Mouse (Mus musculus) heart, embryonic 12.5 days (tissue): ENCODE data around the gene Rad54l. TPM values are rescaled to one million over a fixed set of nuclear protein-coding genes. Genes with fewer than 3 reads are reported as not detected.

Experiments
- ATAC-seq: fragments of 200-750 bp; cut with Nextera tagmentation; 2 replicates; pipeline ENCODE4 v1.8.0; 2017; ENCODE audit warnings: moderate TSS enrichment, moderate library complexity; ENCODE audit not compliant: insufficient number of reproducible peaks, low FRiP score
- H3K27ac ChIP-seq: fragments of 300-500 bp; sonication (generic); 2 replicates; pipeline ENCODE4 v1.5.1; 2016; ENCODE audit warnings: mild to moderate bottlenecking, moderate library complexity; ENCODE audit not compliant: poor library complexity, severe bottlenecking
- H3K27me3 ChIP-seq: fragments of 300-500 bp; sonication (generic); replicated peaks from 2 replicates; pipeline ENCODE4 v1.6.1; 2016; ENCODE audit warnings: mild to moderate bottlenecking, moderate library complexity
- H3K36me3 ChIP-seq: fragments of 300-500 bp; sonication (generic); 2 replicates; pipeline ENCODE4 v1.6.1; 2016; ENCODE audit warnings: mild to moderate bottlenecking, moderate library complexity
- H3K4me1 ChIP-seq: fragments of 300-500 bp; sonication (generic); replicated peaks from 2 replicates; pipeline ENCODE4 v1.6.1; 2016; ENCODE audit warnings: mild to moderate bottlenecking
- H3K4me2 ChIP-seq: fragments of 300-500 bp; sonication (generic); 2 replicates; pipeline ENCODE4 v1.6.1; 2016; ENCODE audit warnings: mild to moderate bottlenecking, moderate library complexity
- H3K4me3 ChIP-seq: fragments of 300-500 bp; sonication (generic); 2 replicates; pipeline ENCODE4 v1.5.1; 2016; ENCODE audit warnings: mild to moderate bottlenecking
- H3K9ac ChIP-seq: fragments of 300-500 bp; sonication (generic); 2 replicates; pipeline ENCODE4 v1.6.1; 2016; ENCODE audit warnings: mild to moderate bottlenecking, moderate library complexity
- H3K9me3 ChIP-seq: fragments of 300-500 bp; sonication (generic); replicated peaks from 2 replicates; pipeline ENCODE4 v1.6.1; 2016; ENCODE audit warnings: mild to moderate bottlenecking, moderate library complexity
- WGBS: fragments of 180-500 bp; shearing (Covaris S2); methylation state at CpG from one replicate; pipeline ENCODE4 v1.1.7; 2016; 5-methylcytosine and 5-hydroxymethylcytosine counted together
- polyA plus RNA-seq: library from polyadenylated mRNA; unstranded; fragments of >200 nt; fragmentation: Nextera tagmentation; extraction: Ambion mirVana; gene quantifications from 2 replicates; pipeline ENCODE4 v1.2.1, GENCODE M21; 2016

The Rad54l gene
- polyA plus RNA-seq, result 25.1 and 25.9 TPM in 2 replicates

GRCm38 (mm10) chr4:116123602-116124519 lies at the start of gene Rad54l, which contains the start of gene Pomgnt1:
TSS of gene Rad54l (minus strand) at chr4:116123690.
TSS of gene Pomgnt1 (plus strand) at chr4:116123840.
- peaks cover 14% of the 10 kb centered on the region for H3K4me1 ChIP-seq
- H3K9ac ChIP-seq, result peak within 1 kb of the TSS; percentile 77
- peak within 1 kb of the TSS; percentile 84 for H3K4me2 ChIP-seq
- H3K36me3 ChIP-seq, result peaks cover 15% of the 10 kb centered on the region
- no peaks in the 10 kb centered on the region for H3K27me3 ChIP-seq
- peak within 1 kb of the TSS; percentile 65 for H3K27ac ChIP-seq
- H3K9me3 ChIP-seq, result no peaks in the 10 kb centered on the region
- peak within 1 kb of the TSS; percentile 68 for H3K4me3 ChIP-seq
- peak; percentile 93 for ATAC-seq
- 6% methylated on average over 24 of the region's 24 CpGs for WGBS

DNA sequence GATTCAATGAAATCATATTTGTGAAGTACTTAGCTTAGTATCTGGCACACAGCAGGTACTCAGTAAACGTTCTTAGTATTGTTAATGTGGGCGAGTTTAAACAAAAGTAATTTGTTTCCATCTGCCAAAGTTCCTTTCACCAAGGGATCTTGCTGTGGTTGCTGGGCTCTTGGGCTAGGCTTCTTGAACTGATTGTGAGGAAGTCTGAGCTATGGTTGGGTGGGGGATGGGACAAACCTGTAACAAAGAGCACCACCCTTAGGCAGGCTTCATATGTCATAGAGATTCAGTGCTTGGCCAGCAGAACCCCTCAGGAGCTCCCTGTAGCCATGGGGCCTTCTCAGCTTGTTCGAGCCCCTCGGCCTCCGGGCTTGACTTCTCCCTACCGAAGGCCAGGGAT lies 49.6 kb upstream of the Rad54l start, which contains the start of the genes 1700042G07Rik and Gm49337:
TSS of gene 1700042G07Rik (plus strand) at position 301 of the 400 bp plus-strand sequence.
TSS of gene Gm49337 (plus strand) at position 313 of the 400 bp plus-strand sequence.
- WGBS, result 90% methylated on average over 6 of the region's 6 CpGs
- Histone ChIP-seq H3K9ac (peak within 1 kb of the TSS; percentile 55; the same call in 1 of the 2 replicates), H3K27ac (peak within 1 kb of the TSS; percentile 90), H3K27me3 (no peaks in the 10 kb centered on the region), H3K9me3 (no peaks in the 10 kb centered on the region), H3K4me2 (no peak within 1 kb of the TSS), H3K4me1 (peaks cover 43% of the 10 kb centered on the region), H3K4me3 (no peak within 1 kb of the TSS), H3K36me3 (no peaks in the 10 kb centered on the region)
- ATAC-seq, result no peak

DNA sequence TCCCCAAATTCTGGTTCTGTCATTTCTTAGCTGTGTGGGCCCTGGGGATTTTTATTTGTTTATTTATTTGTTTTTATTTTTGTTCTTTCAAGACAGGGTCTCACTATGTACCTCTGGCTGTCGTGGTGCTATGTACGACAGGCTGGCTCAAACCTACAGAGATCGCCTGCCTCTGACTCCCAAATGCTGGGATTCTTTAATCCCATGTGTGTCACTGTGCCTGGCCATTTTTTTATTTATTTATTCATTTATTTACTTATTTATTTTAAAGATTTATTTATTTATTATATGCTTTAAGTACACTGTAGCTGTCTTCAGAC lies 45.8 kb upstream of the Rad54l start:
- H3K4me1 ChIP-seq, result peaks cover 16% of the 10 kb centered on the region
- H3K27me3 ChIP-seq, result no peaks in the 10 kb centered on the region
- H3K36me3 ChIP-seq, result no peaks in the 10 kb centered on the region
- no peak overlapping the region for H3K4me3 ChIP-seq
- H3K4me2 ChIP-seq, result no peak overlapping the region
- no peaks in the 10 kb centered on the region for H3K9me3 ChIP-seq
- H3K9ac ChIP-seq, result no peak overlapping the region
- no peak overlapping the region for H3K27ac ChIP-seq
- no peak for ATAC-seq
- 61% methylated on average over 3 of the region's 3 CpGs for WGBS

GRCm38 (mm10) chr4:116168617-116169352 lies 45.3 kb upstream of the Rad54l start:
- Histone ChIP-seq H3K27ac (no peak overlapping the region), H3K4me3 (no peak overlapping the region), H3K27me3 (no peaks in the 10 kb centered on the region), H3K4me1 (peaks cover 10% of the 10 kb centered on the region), H3K9me3 (no peaks in the 10 kb centered on the region), H3K4me2 (no peak overlapping the region; the same call in 1 of the 2 replicates), H3K36me3 (no peaks in the 10 kb centered on the region), H3K9ac (no peak overlapping the region)
- 73% methylated on average over 7 of the region's 8 CpGs for WGBS
- no peak for ATAC-seq

GRCm38 (mm10) chr4:116167404-116167803 lies 43.9 kb upstream of the Rad54l start, which contains the start of gene Tspan1:
TSS of gene Tspan1 (minus strand) at chr4:116167601.
- H3K9me3 ChIP-seq, result no peaks in the 10 kb centered on the region
- ATAC-seq, result no peak

GRCm38 (mm10) chr4:116165708-116166407 lies 42.4 kb upstream of the Rad54l start:
- no peak overlapping the region for H3K4me3 ChIP-seq
- H3K4me2 ChIP-seq, result no peak overlapping the region
- WGBS, result 70% methylated on average over 8 of the region's 8 CpGs
- H3K27ac ChIP-seq, result no peak overlapping the region
- no peaks in the 10 kb centered on the region for H3K9me3 ChIP-seq
- no peaks in the 10 kb centered on the region for H3K27me3 ChIP-seq
- peaks cover 16% of the 10 kb centered on the region for H3K4me1 ChIP-seq
- no peak for ATAC-seq
- H3K9ac ChIP-seq, result no peak overlapping the region
- peaks cover 6% of the 10 kb centered on the region; the same call in 1 of the 2 replicates for H3K36me3 ChIP-seq

More at GRCm38 (mm10) chr4:116167404-116167803, 43.9 kb upstream of the Rad54l start, which contains the start of gene Tspan1:
- no peak within 1 kb of the TSS for H3K4me3 ChIP-seq
- H3K36me3 ChIP-seq, result no peaks in the 10 kb centered on the region
- H3K27ac ChIP-seq, result no peak within 1 kb of the TSS
- H3K4me1 ChIP-seq, result peaks cover 11% of the 10 kb centered on the region
- no peak within 1 kb of the TSS for H3K4me2 ChIP-seq
- no peak within 1 kb of the TSS for H3K9ac ChIP-seq
- WGBS, result 25% methylated on average over 7 of the region's 7 CpGs
- no peaks in the 10 kb centered on the region for H3K27me3 ChIP-seq

DNA sequence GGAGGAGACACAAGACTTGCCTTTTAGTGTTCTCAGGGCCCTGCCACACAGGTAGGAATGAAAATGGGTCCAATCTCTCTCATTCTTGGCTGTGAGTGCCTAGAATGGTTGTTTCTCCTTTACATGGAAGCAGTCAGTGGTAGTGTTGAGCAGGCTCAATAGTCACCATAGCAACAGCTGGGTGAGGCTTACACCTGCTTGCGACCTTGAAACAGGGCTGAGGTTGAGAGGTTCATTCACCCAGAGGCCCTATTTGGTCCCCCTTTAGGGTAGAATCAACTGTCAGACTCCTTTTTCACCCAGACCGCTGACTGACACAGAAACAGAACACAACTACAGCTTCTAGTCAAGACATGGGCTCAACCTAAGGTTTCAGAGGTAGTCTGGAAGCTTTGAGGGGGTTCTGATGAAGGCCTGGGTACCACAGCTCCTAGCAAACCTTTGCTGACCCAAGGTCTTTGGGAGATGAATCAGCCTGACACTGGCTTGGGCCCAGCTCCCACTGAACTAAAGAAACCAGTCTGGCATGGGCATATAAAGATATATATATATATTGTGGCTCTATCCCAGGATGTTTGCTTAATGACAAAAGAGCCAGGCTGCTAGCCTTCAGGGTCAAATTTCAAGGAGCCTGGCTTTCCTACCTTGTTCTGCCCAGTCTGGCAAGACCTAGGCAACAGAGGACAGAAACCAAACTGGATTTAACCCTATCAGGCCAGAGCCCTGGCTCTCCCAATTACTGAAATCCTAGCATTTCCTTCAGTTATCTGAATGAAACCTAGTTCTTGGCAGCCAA lies 41.5 kb upstream of the Rad54l start:
- H3K9ac ChIP-seq, result no peak overlapping the region
- H3K9me3 ChIP-seq, result no peaks in the 10 kb centered on the region
- H3K4me3 ChIP-seq, result no peak overlapping the region
- H3K4me2 ChIP-seq, result no peak overlapping the region
- H3K27ac ChIP-seq, result no peak overlapping the region
- peaks cover 25% of the 10 kb centered on the region for H3K4me1 ChIP-seq
- H3K27me3 ChIP-seq, result no peaks in the 10 kb centered on the region
- peaks cover 15% of the 10 kb centered on the region for H3K36me3 ChIP-seq
- ATAC-seq, result no peak
- 81% methylated on average over 2 of the region's 2 CpGs for WGBS

DNA sequence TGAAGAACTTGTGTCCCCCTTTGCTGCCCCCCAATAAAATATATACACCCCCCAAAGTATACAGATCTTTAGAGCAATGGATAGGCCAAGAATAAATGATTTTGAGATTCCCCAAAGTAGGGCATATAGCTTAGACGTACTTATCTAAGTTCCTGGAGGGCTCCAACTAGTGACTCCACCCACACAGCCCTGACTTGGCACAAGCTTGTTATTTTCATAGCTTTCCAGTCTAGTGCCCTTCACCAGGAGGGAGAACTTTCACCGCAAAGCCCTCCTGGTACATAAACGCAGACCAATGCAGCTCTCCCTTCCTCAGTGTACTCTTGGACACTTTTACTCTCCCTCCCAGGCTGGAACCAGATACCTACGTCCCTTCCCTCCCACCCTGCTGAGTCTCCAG lies 38.7 kb upstream of the Rad54l start:
- Histone ChIP-seq H3K4me2 (no peak overlapping the region), H3K36me3 (peaks cover 43% of the 10 kb centered on the region), H3K4me1 (peaks cover 23% of the 10 kb centered on the region), H3K27ac (no peak overlapping the region), H3K9ac (no peak overlapping the region), H3K9me3 (no peaks in the 10 kb centered on the region), H3K4me3 (no peak overlapping the region), H3K27me3 (no peaks in the 10 kb centered on the region)
- WGBS, result 66% methylated on average over 4 of the region's 4 CpGs
- no peak for ATAC-seq

DNA sequence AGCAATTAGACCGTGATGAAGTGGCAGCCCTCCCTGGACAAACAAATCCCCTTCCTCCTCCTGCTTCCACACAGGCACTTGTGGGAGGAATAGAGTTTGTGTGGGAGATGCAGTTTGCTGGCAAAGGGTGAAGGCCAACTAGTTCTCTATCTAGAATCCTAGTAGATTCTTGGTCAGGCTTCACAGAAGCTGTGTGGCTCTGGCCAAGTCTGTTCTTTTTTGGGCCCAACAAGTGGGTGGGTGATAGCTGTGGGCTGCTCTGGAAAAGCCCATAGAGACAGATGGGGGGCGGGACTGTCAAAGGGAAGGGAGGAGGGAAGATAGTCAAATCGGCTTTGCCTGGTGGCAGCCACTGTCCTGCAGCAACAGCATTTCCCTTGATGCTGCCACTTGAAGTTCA lies 37.3 kb upstream of the Rad54l start:
- H3K4me1 ChIP-seq, result peaks cover 23% of the 10 kb centered on the region
- no peaks in the 10 kb centered on the region for H3K27me3 ChIP-seq
- H3K9ac ChIP-seq, result no peak overlapping the region
- no peak for ATAC-seq
- H3K27ac ChIP-seq, result no peak overlapping the region; the same call in 1 of the 2 replicates
- H3K9me3 ChIP-seq, result no peaks in the 10 kb centered on the region
- 42% methylated on average over 3 of the region's 3 CpGs for WGBS
- H3K4me3 ChIP-seq, result no peak overlapping the region
- no peak overlapping the region for H3K4me2 ChIP-seq
- H3K36me3 ChIP-seq, result peaks cover 56% of the 10 kb centered on the region

- Histone ChIP-seq H3K36me3 (peaks cover 65% of the 10 kb centered on the region), H3K4me2 (no peak overlapping the region), H3K9me3 (no peaks in the 10 kb centered on the region), H3K27me3 (no peaks in the 10 kb centered on the region), H3K4me1 (peaks cover 22% of the 10 kb centered on the region), H3K4me3 (no peak overlapping the region), H3K9ac (no peak overlapping the region), H3K27ac (no peak overlapping the region)
- ATAC-seq, result no peak
- WGBS, result 74% methylated on average over 3 of the region's 3 CpGs
These were observed 36.4 kb upstream of the Rad54l start for GRCm38 (mm10) chr4:116159912-116160311.
